Mouse (Mus musculus) kidney, adult 2 months (tissue): ENCODE data around the gene Cpne2. TPM values are rescaled to one million over a fixed set of nuclear protein-coding genes. Genes with fewer than 3 reads are reported as not detected.

Source experiments
- DNase-seq: peaks from one replicate; pipeline ENCODE4 v3.0.0; 2021
- H3K27ac ChIP-seq: fragments of 200-500 bp; 2 replicates; pipeline ENCODE4 v1.5.1; 2012; ENCODE audit warnings: low read depth, low read length, control low read depth, inconsistent platforms; ENCODE audit not compliant: insufficient read depth
- H3K27me3 ChIP-seq: fragments of 200-500 bp; replicated peaks from 2 replicates; pipeline ENCODE4 v1.6.1; 2012; ENCODE audit warnings: mild to moderate bottlenecking, moderate library complexity, low read length, inconsistent platforms; ENCODE audit not compliant: control insufficient read depth, insufficient read depth
- H3K36me3 ChIP-seq: fragments of 200-500 bp; 2 replicates; pipeline ENCODE4 v1.6.1; 2012; ENCODE audit warnings: mild to moderate bottlenecking, moderate library complexity, low read length, inconsistent platforms; ENCODE audit not compliant: control insufficient read depth, insufficient read depth
- H3K4me1 ChIP-seq: fragments of 200-500 bp; 2 replicates; pipeline ENCODE4 v1.6.1; 2011; ENCODE audit warnings: low read length; ENCODE audit not compliant: control insufficient read depth, insufficient read depth
- H3K4me3 ChIP-seq: fragments of 200-500 bp; 2 replicates; pipeline ENCODE4 v1.5.1; 2011; ENCODE audit warnings: mild to moderate bottlenecking, low read depth, low read length, control low read depth; ENCODE audit not compliant: insufficient read depth
- CTCF ChIP-seq: fragments of 200-500 bp; conservative IDR thresholded peaks from 2 replicates; pipeline ENCODE4 v1.5.1; 2011; ENCODE audit warnings: low read depth, mild to moderate bottlenecking, control low read depth, low read length, moderate library complexity, mixed read lengths; ENCODE audit not compliant: insufficient read depth, insufficient read length
- POLR2A ChIP-seq: fragments of 200-500 bp; IDR thresholded peaks from one replicate; pipeline ENCODE4 v1.6.1; 2011; ENCODE audit warnings: low read depth, low read length, control low read depth
- WGBS: fragments of 180-500 bp; shearing (Covaris S2); methylation state at CpG from one replicate; pipeline ENCODE4 v1.1.7; 2018; 5-methylcytosine and 5-hydroxymethylcytosine counted together
- polyA plus RNA-seq: library from polyadenylated mRNA; depleted of rRNA; stranded (reverse); fragments of >200 nt; gene quantifications from 2 replicates; pipeline ENCODE4 v1.2.3, GENCODE M21; 2012; rRNA removed

Gene Cpne2
- polyA plus RNA-seq, result 28.9 and 31.5 TPM in 2 replicates

DNA sequence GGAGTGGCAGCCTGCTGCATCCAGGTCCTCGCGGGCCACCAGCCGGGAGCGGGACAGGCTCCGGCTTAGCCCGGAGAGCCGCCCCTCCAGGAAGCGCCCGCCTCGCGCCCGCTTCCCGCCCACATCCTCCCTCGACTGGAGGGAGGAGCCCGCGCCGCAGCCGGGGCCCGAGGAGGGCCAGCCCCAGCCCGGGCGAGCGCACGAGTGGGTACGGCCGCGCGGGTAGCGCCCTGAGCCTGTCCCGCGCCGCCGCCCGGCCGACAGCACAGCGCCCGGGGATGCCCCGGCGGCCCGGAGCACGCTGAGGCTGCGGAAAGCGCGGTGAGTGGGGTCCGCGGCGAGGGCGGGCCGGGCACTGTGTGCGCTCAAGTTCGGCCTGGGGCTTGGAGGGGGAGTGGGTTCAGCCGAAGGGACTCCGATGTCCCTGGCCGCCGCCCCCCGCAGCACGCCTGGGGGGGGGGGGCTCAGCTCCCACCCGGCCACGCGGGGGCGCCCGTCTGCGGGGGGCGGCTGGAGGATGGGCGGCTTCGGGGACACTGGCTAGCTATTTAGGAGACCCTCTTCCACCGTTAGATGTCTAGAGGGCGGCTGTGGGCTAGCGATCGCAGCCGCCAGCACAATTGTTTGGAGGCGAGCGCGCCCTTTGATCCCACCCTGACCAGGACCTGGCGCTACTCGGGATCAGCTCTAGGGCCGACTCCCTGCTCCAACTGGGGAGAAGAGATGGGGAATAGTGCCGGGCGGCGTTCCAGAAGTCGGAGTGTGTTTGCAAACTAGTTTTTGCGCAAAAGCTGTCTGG, at the start of gene Cpne2:
Gene Cpne2, plus strand, starts transcription at position 118 of the 799 bp plus-strand sequence.
- Histone ChIP-seq H3K4me1 (peaks cover 15% of the 10 kb centered on the region), H3K36me3 (no peaks in the 10 kb centered on the region), H3K27ac (no peak within 1 kb of the TSS), H3K27me3 (no peaks in the 10 kb centered on the region), H3K4me3 (peak within 1 kb of the TSS; percentile 73)
- 1% methylated on average over 78 of the region's 81 CpGs for WGBS
- TF ChIP-seq POLR2A (no peak), CTCF (no peak)
- DNase-seq, result peak; percentile 76

DNA sequence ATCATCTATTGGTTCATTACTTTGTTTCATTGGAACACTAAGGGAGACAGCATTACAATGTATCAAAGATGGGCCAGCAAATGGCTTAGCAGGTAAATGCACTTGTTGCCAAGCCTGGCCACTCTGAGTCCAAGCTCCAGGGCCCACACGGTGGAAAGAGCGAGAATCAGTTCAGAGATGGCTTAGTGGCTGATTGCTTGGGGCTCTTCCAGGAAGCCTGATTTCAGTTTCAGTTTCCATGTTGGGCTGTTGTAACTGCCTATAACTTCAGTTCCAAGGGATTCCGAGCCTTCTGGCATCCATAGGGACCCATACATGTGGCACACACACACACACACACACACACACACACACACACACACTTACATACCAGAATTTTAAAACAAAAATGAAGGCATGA, 47.5 kb upstream of the Cpne2 start:
- Histone ChIP-seq H3K36me3 (no peaks in the 10 kb centered on the region), H3K27ac (no peak overlapping the region), H3K4me1 (no peaks in the 10 kb centered on the region), H3K27me3 (no peaks in the 10 kb centered on the region), H3K4me3 (no peak overlapping the region)
- 53% methylated on average over 3 of the region's 3 CpGs for WGBS
- TF ChIP-seq CTCF (no peak), POLR2A (no peak)
- DNase-seq, result peak; percentile 43

DNA sequence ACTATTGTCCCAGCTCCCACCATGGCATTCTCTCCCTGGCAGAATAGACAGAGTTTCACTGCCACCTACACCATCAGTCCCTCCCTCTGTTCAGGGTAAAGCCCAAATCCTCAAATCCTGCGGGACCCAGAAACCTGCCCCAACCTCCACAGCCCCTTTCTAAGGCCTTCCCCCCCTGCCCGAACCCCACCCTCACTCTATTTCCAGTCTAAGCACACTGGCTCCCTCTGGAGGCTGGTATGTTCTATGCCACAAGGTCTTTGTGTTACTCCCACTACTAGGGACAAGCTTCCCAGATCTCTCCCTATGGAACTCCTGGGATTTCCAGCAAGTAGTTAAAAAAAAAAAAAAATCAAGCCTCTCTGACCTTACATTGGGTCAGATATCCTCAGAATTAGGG, 46.9 kb upstream of the Cpne2 start:
- H3K27ac ChIP-seq, result no peak overlapping the region
- DNase-seq, result peak; percentile 66
- WGBS, result 14% methylated on average over 2 of the region's 2 CpGs
- no peaks in the 10 kb centered on the region for H3K4me1 ChIP-seq
- H3K27me3 ChIP-seq, result no peaks in the 10 kb centered on the region
- H3K4me3 ChIP-seq, result 0 out of 2 replicates have a peak overlapping the region, but pooled peaks have one; percentile 4
- H3K36me3 ChIP-seq, result no peaks in the 10 kb centered on the region
- TF ChIP-seq POLR2A (no peak), CTCF (peak; percentile 65)

DNA sequence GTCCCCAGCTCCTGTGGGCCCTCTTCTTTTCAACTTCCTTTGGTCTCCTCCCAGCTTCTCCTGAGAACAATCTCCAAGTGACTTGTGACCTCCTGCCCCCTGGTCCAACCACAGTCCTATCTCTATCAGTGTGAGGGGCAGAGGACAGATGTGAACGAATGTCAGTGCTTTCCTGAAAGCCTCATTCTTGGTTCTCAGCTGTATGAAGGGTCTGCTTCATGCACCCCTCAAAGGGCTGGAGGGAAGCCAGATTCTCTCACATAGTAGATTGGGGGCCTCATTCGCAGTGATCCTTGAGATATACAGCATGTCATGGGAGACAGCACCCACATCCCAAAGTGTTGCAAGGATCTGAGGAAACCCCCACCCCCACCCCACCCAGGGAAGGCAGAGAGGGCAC, 44.8 kb upstream of the Cpne2 start:
- WGBS, result 55% methylated on average over 2 of the region's 2 CpGs
- H3K36me3 ChIP-seq, result no peaks in the 10 kb centered on the region
- TF ChIP-seq CTCF (no peak), POLR2A (no peak)
- no peak overlapping the region for H3K27ac ChIP-seq
- no peaks in the 10 kb centered on the region for H3K27me3 ChIP-seq
- no peaks in the 10 kb centered on the region for H3K4me1 ChIP-seq
- H3K4me3 ChIP-seq, result no peak overlapping the region
- DNase-seq, result no peak

DNA sequence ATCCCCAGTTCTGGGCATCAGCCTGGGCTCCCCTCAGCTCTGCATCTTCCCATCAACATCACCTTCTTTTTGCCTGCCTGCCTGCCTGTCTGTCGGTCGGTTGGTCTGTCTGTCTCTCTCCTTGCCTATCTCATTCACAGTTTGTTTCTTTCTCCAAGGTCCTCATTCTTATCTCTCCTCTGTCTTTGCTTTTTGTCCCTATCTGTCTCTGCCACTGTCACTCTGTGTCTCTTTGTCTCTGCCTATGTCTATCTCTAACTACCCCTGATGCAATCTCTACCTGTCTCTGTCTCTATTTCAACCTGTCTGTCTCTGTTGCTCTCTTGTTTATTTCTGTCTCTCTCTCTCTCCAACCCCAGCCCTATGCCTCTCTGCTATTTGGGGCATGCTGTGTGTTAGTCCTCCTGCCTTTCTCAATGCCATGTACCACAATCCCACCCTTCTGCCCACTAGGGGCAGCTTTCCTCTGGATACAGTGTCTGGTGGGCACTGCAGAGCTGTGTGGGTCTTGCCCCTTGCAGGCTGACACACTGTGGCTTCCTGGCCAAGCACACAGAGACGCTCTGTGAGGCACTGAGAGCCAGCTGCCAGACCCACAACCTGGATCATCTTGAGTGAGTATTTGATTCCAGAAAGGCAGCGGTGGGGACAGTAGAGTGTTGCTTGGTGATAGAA, 42.8 kb upstream of the Cpne2 start:
- no peaks in the 10 kb centered on the region for H3K27me3 ChIP-seq
- no peak overlapping the region for H3K4me3 ChIP-seq
- H3K36me3 ChIP-seq, result no peaks in the 10 kb centered on the region
- DNase-seq, result no peak
- 77% methylated on average over 4 of the region's 4 CpGs for WGBS
- H3K4me1 ChIP-seq, result no peaks in the 10 kb centered on the region
- no peak overlapping the region for H3K27ac ChIP-seq
- TF ChIP-seq POLR2A, result no peak

DNA sequence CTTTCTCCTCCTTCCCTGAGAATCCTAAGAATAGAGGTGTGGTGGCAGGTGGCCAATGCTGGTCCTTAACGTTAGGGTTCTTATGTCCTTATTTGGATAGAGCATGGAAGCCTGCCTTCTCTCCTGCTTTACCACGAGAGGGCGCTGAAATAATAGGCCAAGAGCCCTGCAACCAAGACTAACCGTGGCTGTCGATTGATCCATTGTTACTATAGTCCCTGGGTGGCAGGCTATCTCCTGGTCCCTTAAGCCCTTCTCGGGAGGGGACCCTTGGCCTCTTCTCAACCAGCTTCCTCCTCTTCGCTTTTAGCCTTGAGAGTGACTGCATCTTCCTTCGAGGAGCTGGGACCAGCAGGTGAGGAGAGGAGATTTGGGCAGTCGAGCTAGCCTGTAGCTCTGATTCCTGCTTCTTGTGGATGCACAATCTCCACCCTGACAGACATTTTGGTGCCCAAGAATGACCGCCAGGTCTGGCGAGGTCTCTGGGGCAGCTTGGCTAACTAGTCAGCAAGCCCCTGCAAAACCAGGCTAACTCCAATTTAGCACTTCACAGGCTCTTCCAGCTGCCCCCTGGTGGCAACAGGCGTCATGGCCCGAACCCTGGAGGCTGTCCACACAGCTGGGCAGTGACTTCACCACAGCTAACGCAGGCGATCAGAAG, 40.6 kb upstream of the Cpne2 start:
- peak; percentile 79 for DNase-seq
- H3K4me3 ChIP-seq, result peak overlapping the region; percentile 10; the same call in 1 of the 2 replicates
- H3K27ac ChIP-seq, result no peak overlapping the region
- 7% methylated on average over 15 of the region's 15 CpGs for WGBS
- TF ChIP-seq POLR2A (no peak), CTCF (peak; percentile 81)
- H3K27me3 ChIP-seq, result no peaks in the 10 kb centered on the region
- H3K36me3 ChIP-seq, result no peaks in the 10 kb centered on the region
- no peaks in the 10 kb centered on the region for H3K4me1 ChIP-seq

DNA sequence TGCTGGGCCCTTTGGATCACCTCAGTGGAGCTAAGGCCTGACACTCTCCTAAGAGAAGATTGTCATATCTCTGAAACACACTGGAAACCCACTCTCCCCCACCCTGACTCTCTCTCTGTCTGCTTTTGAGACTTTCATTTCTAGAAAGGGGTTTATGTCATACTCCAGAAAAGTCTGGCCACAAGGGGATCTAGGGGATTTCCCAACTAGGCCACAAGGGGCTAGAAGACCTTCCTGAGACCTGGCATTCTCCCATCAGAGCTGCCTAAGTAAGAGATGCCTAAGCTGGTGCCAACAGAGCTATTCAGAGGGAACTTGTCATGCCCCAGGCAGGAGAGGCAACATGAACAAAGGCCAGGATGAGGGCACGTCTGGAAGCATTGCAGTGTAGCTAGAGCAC, 39.5 kb upstream of the Cpne2 start:
- H3K4me3 ChIP-seq, result no peak overlapping the region
- no peaks in the 10 kb centered on the region for H3K36me3 ChIP-seq
- 56% methylated on average over 1 of the region's 1 CpGs for WGBS
- no peak overlapping the region for H3K27ac ChIP-seq
- H3K27me3 ChIP-seq, result no peaks in the 10 kb centered on the region
- TF ChIP-seq CTCF, result no peak
- TF ChIP-seq POLR2A, result no peak
- H3K4me1 ChIP-seq, result no peaks in the 10 kb centered on the region
- DNase-seq, result no peak
